Mouse (Mus musculus) intestine, embryonic 16.5 days (tissue): ENCODE measurements around the gene Pxn. TPM values are rescaled to one million over a fixed set of nuclear protein-coding genes. Genes with fewer than 3 reads are reported as not detected.

Experiments used
- ATAC-seq: fragments of 200-750 bp; cut with Nextera tagmentation; 2 replicates; pipeline ENCODE4 v1.8.0; 2017; ENCODE audit warnings: moderate TSS enrichment, moderate library complexity
- H3K27ac ChIP-seq: fragments of 300-500 bp; sonication (generic); 2 replicates; pipeline ENCODE4 v1.5.1; 2014; ENCODE audit warnings: mild to moderate bottlenecking, low read length
- H3K27me3 ChIP-seq: fragments of 300-500 bp; sonication (generic); replicated peaks from 2 replicates; pipeline ENCODE4 v1.6.1; 2014; ENCODE audit warnings: low read length, control low read depth, mixed read lengths; ENCODE audit not compliant: control insufficient read depth, insufficient read depth
- H3K36me3 ChIP-seq: fragments of 300-500 bp; sonication (generic); 2 replicates; pipeline ENCODE4 v1.6.1; 2014; ENCODE audit warnings: low read length, control low read depth; ENCODE audit not compliant: control insufficient read depth, insufficient read depth
- H3K4me1 ChIP-seq: fragments of 300-500 bp; sonication (generic); 2 replicates; pipeline ENCODE4 v1.6.1; 2014; ENCODE audit warnings: low read length, control low read depth, mixed read lengths; ENCODE audit not compliant: control insufficient read depth, insufficient read depth
- H3K4me2 ChIP-seq: fragments of 300-500 bp; sonication (generic); 2 replicates; pipeline ENCODE4 v1.6.1; 2014; ENCODE audit warnings: low read depth, low read length, control low read depth
- H3K4me3 ChIP-seq: fragments of 300-500 bp; sonication (generic); 2 replicates; pipeline ENCODE4 v1.5.1; 2014; ENCODE audit warnings: mild to moderate bottlenecking, low read length
- H3K9ac ChIP-seq: fragments of 300-500 bp; sonication (generic); 2 replicates; pipeline ENCODE4 v1.6.1; 2014; ENCODE audit warnings: low read depth, low read length
- H3K9me3 ChIP-seq: fragments of 300-500 bp; sonication (generic); 2 replicates; pipeline ENCODE4 v1.6.1; 2016; ENCODE audit warnings: low read length, control low read depth; ENCODE audit not compliant: control insufficient read depth
- WGBS: fragments of 180-500 bp; shearing (Covaris S2); extraction: QIAGEN DNeasy Blood & Tissue Kit; methylation state at CpG from one replicate; pipeline ENCODE4 v1.1.7; 2014; 5-methylcytosine and 5-hydroxymethylcytosine counted together
- polyA plus RNA-seq: library from polyadenylated mRNA; unstranded; fragments of >200 nt; fragmentation: Nextera tagmentation; extraction: Ambion mirVana; gene quantifications from 2 replicates; pipeline ENCODE4 v1.2.1, GENCODE M21; 2015

Gene Pxn
- polyA plus RNA-seq, 1 experiment from 2014 or later: 71.9 TPM

DNA sequence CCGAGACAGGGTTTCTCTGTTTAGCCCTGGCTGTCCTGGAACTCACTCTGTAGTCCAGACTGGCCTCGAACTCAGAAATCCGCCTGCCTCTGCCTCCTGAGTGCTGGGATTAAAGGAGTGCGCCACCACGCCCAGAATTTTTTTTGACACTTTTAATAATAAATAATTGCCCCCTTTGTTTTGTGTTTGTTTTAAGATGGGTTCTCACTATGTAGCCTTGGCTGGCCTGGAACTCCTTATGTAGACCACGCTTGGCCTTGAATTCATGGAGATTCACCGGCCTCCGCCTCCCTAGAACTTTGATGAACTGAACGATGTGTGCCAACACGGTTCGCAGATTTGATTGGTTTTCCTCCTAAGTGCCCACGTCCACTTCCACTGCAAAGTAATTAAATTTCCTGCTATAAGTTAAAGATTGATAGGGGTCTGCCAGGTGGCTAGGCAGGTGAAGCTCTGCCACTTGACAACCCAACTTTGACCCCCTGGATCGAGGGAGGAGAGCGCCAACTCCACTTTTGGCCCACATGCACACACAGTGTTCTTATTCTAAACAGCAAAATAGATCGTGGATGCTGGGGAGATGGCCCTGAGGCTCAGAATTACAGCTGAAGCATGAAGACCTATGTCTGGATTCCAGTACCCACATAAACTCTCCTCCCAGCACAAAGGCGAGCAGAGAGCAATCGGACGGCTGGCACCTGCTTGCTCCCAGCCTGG is 20.8 kb upstream of the Pxn start:
- no peaks in the 10 kb centered on the region for H3K27me3 ChIP-seq
- peaks cover 4% of the 10 kb centered on the region for H3K4me1 ChIP-seq
- WGBS: 78% methylated on average over 18 of the region's 18 CpGs
- no peak overlapping the region for H3K27ac ChIP-seq
- no peak for ATAC-seq
- H3K9me3 ChIP-seq: no peaks in the 10 kb centered on the region
- H3K4me3 ChIP-seq: no peak overlapping the region
- H3K36me3 ChIP-seq: no peaks in the 10 kb centered on the region
- H3K4me2 ChIP-seq: no peak overlapping the region
- H3K9ac ChIP-seq: no peak overlapping the region

GRCm38 (mm10) chr5:115486726-115487125 is 19.8 kb upstream of the Pxn start:
- WGBS: 53% methylated on average over 4 of the region's 4 CpGs
- no peak overlapping the region for H3K4me3 ChIP-seq

DNA sequence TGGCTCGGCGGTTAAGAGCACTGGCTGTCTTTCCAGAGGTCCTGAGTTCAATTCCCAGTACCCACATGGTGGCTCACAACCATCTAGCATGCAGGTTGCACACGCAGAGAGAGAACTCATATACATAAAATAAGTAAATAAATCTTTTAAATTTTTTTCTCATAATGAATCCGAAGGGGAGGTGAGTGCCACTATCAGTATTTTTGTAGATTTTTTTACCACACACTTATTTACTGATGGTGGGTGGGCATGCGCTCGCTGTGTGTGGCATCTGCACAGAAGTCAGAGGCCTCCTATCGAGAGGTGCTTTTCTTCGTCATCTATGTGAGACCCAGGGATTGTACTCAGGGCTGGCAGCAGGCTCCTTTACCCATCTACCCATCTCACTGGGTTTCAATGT is 19.1 kb upstream of the Pxn start:
- WGBS: 82% methylated on average over 8 of the region's 8 CpGs
- H3K9ac ChIP-seq: no peak overlapping the region
- no peak overlapping the region for H3K27ac ChIP-seq
- H3K27me3 ChIP-seq: no peaks in the 10 kb centered on the region
- no peaks in the 10 kb centered on the region for H3K36me3 ChIP-seq
- H3K9me3 ChIP-seq: no peaks in the 10 kb centered on the region
- H3K4me1 ChIP-seq: peaks cover 19% of the 10 kb centered on the region
- no peak overlapping the region for H3K4me2 ChIP-seq
- ATAC-seq: no peak
- no peak overlapping the region for H3K4me3 ChIP-seq

More at GRCm38 (mm10) chr5:115486726-115487125, 19.8 kb upstream of the Pxn start:
- H3K36me3 ChIP-seq: no peaks in the 10 kb centered on the region
- no peak for ATAC-seq
- no peaks in the 10 kb centered on the region for H3K27me3 ChIP-seq
- H3K27ac ChIP-seq: no peak overlapping the region
- H3K9ac ChIP-seq: no peak overlapping the region
- no peaks in the 10 kb centered on the region for H3K9me3 ChIP-seq
- H3K4me2 ChIP-seq: no peak overlapping the region
- H3K4me1 ChIP-seq: peaks cover 13% of the 10 kb centered on the region

GRCm38 (mm10) chr5:115487942-115488580 is 18.4 kb upstream of the Pxn start:
- Histone ChIP-seq H3K4me2 (no peak overlapping the region), H3K4me1 (peaks cover 18% of the 10 kb centered on the region), H3K9ac (no peak overlapping the region), H3K9me3 (no peaks in the 10 kb centered on the region), H3K27me3 (no peaks in the 10 kb centered on the region), H3K4me3 (no peak overlapping the region), H3K36me3 (no peaks in the 10 kb centered on the region), H3K27ac (no peak overlapping the region)
- ATAC-seq: no peak
- WGBS: 76% methylated on average over 9 of the region's 9 CpGs

DNA sequence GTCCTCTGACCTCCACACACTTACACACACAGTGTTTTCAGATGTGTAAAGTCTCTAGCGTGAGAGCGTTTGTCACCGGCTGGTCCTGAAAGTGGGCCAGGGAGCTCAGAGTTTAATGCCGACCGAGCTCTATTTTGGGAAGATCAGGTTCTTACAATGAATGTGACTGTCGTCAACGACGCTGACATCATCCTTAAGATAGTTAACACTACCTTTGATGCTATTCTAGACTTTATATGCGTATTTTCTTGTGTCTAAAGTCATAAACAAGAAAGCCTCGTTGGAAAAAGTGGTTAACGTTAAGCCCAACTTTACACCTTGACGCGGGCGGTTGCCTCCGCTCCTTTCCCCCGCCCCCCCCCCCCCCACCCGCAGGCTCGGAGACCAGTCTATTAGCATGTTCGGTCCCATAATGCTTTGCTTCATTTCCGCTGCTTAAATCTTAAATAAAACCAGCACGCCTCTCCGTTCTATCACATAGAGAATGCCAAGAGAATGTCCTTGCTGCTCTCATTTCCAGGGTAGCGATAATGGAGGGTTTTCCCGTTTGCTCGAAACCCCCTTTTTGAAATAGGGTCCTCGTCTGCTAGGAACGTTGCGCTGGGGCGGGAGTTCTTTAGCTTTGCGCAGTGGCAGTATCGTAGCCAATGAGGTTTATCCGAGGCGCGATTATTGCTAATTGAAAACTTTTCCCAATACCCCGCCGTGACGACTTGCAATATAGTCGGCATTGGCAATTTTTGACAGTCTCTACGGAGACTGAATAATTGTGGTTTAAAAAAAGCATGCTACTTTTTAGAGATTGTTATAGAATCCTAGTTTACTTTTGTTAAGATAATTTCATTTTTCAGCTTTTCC is 17.4 kb upstream of the Pxn start:
- Histone ChIP-seq H3K9ac (peak overlapping the region; percentile 82), H3K36me3 (no peaks in the 10 kb centered on the region), H3K27me3 (no peaks in the 10 kb centered on the region), H3K27ac (peak overlapping the region; percentile 100), H3K4me3 (peak overlapping the region; percentile 46), H3K9me3 (no peaks in the 10 kb centered on the region), H3K4me2 (peak overlapping the region; percentile 75), H3K4me1 (peaks cover 21% of the 10 kb centered on the region)
- peak; percentile 70 for ATAC-seq
- under 1% methylated on average over 39 of the region's 39 CpGs for WGBS

DNA sequence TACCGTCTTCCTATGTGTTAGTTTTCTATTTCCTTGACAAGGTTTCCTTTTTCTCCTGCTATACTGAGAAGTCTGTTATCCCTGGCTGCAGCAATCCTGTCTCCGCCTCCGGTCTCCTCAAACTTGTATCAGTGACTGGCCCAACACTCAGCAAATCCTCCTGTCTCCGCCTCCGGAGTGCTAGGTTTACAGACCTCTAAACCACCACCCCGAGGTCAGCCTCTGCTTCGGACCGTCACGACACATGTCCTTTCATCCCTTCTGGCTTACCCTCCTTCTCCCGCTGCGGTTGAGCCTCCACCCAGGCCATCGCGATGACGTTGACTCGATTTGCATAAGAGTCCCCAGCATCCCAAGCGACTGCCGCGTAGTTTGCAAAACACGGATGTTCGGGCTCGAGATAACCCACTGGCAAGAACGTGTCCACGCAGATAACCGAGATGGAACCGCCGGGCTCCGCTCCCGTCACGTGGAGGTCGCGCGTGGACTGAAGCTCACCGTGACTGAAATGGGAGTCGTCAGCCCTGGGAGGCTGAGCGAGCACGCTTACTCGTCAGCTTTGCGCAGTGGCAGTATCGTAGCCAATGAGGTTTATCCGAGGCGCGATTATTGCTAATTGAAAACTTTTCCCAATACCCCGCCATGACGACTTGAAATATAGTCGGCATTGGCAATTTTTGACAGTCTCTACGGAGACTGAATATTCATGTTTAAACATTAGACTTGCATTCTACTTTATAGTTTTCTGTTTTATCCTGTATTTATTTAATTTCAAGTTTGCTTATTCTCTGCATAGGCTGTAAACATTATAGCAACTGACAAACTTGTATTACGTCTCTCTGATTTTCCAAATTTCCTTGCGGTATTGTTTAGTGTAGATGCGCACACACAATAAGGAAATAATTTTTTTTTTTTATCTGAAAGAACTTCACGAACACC is 16.5 kb upstream of the Pxn start:
- H3K36me3 ChIP-seq: no peaks in the 10 kb centered on the region
- peak overlapping the region; percentile 100 for H3K27ac ChIP-seq
- H3K4me3 ChIP-seq: peak overlapping the region; percentile 46
- no peaks in the 10 kb centered on the region for H3K27me3 ChIP-seq
- H3K9me3 ChIP-seq: no peaks in the 10 kb centered on the region
- H3K4me2 ChIP-seq: peak overlapping the region; percentile 75
- WGBS: under 1% methylated on average over 50 of the region's 50 CpGs
- ATAC-seq: peak; percentile 85
- H3K9ac ChIP-seq: peak overlapping the region; percentile 82
- H3K4me1 ChIP-seq: peaks cover 21% of the 10 kb centered on the region

GRCm38 (mm10) chr5:115490638-115491000 is 15.9 kb upstream of the Pxn start:
- H3K9me3 ChIP-seq: no peaks in the 10 kb centered on the region
- peaks cover 21% of the 10 kb centered on the region for H3K4me1 ChIP-seq
- 0 out of 2 replicates have a peak overlapping the region, but pooled peaks have one; percentile 58 for H3K4me2 ChIP-seq
- WGBS: 9% methylated on average over 8 of the region's 8 CpGs
- peak overlapping the region; percentile 46; the same call in 1 of the 2 replicates for H3K27ac ChIP-seq
- no peak for ATAC-seq
- H3K27me3 ChIP-seq: no peaks in the 10 kb centered on the region
- H3K36me3 ChIP-seq: no peaks in the 10 kb centered on the region
- H3K9ac ChIP-seq: no peak overlapping the region
- no peak overlapping the region for H3K4me3 ChIP-seq

DNA sequence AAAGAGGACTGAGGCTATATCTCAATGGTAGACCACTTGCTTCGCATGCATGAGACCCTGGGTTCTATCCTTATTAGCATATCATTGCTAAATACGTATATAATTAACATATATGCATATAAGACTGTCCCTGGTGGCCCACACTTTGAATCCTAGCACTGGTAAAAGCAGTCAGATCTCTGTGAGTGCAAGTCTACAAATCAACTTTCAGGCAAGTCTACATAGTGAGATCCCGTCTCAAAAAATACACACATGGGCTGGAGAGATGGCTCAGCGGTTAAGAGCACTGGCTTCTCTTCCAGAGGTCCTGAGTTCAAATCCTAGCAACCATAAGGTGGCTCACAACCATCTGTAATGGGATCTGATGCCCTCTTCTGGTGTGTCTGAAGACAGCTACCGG is 15.4 kb upstream of the Pxn start:
- Histone ChIP-seq H3K4me3 (no peak overlapping the region), H3K27ac (no peak overlapping the region), H3K4me1 (peaks cover 21% of the 10 kb centered on the region), H3K27me3 (no peaks in the 10 kb centered on the region), H3K9me3 (no peaks in the 10 kb centered on the region), H3K4me2 (0 out of 2 replicates have a peak overlapping the region, but pooled peaks have one; percentile 58), H3K9ac (no peak overlapping the region), H3K36me3 (no peaks in the 10 kb centered on the region)
- WGBS: 31% methylated on average over 5 of the region's 5 CpGs
- ATAC-seq: no peak
